Mouse (Mus musculus): ENCODE results near the gene Baiap2l1.
"Not testable (repeated sequence)": the region's sequence is repeated elsewhere in the genome, so short reads cannot be mapped to it uniquely, and the experiment has no call there.

Gene Baiap2l1

GRCm38 (mm10) chr5:144344592-144344991, 13.3 kb downstream of the Baiap2l1 start:
- DNase-seq: no peak

DNA sequence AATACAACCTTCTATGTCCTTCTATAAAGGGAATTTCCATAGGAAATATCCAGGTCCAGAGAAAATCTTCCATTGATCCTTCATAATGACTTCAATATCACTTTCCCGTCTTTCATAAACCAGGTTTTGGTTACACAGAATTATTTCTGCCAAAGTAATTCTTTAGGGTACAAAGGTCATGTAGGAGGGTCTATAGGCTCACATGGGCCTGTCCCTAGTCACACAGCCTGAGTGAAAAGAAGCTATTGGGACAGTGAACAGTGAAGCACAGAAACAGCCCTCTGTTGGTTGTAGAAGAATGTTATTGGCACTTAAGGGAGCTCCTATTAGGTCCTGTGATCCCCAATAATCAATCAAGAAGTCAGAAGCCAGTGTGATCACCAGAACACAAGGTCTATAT, 16.8 kb downstream of the Baiap2l1 start:
- no peak for DNase-seq

DNA sequence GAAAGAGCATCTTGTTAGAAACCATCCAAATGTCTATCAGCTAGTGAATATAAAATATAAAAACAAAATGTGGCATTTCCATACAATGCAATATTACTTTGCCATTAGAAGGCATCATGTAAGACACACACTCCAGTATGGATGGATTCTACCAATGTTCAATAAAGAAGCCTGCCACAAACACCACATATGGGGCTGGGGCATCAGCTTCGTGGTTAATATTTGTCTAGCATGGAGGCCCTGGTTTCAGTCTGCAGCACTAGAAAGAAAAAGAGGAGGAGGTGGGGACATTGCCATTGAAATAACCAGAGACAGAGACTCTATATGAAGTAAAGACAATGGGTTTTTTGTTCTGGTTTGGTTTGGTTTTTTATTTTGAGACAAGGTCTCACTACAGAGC, 19.1 kb downstream of the Baiap2l1 start:
- DNase-seq: no peak

- not testable (repeated sequence) for DNase-seq
These were observed 22.6 kb downstream of the Baiap2l1 start for GRCm38 (mm10) chr5:144335357-144335756.

- DNase-seq: no peak
These were observed 23.9 kb downstream of the Baiap2l1 start for GRCm38 (mm10) chr5:144334010-144334409.

DNA sequence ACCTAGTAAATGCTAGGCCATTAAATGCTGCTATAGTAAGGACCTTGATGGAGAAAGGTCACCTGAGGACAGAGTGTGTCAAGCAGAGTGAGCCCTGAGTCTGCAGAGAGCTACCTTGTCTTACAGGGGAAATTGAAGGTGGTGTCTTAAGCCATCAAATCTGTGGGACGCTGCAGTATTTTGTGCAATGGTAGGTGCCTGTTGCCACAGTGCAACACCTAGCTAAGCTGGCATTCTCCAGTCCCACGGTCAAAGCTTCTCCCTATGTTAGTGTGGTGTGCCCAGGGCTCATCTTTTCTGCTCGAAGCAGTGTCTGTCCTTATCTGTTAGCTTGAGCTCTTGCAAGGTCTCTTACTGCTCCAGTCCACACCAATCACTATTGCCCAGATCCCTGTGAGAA, 35.2 kb downstream of the Baiap2l1 start:
- no peak for DNase-seq

GRCm38 (mm10) chr5:144321681-144322080, 36.2 kb downstream of the Baiap2l1 start:
- DNase-seq: no peak

DNA sequence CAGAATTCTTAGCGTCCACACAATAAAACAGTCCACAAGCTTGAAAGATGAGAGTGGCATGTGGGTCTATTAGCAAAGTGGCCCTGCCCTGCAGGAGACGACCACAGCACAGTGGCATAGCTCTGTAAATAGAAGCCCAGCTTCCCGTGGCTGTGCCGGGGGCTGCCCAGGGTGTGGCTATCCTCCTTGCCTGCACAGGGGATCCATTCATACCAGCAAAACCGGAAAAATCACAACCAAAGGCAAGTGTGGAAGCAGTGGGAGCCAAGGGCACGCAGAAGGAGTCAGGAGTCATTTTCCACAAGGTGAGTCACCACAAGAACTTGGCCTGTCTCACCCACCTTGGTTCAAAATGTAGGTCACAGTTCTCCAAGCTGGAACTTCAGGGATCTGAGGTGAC, 39.6 kb downstream of the Baiap2l1 start:
- DNase-seq: no peak

GRCm38 (mm10) chr5:144317426-144317825, 40.5 kb downstream of the Baiap2l1 start:
- DNase-seq: no peak

GRCm38 (mm10) chr5:144316442-144316841, 41.5 kb downstream of the Baiap2l1 start:
- no peak for DNase-seq

- DNase-seq: no peak
These were observed 43.0 kb downstream of the Baiap2l1 start for GRCm38 (mm10) chr5:144314731-144315494.

DNA sequence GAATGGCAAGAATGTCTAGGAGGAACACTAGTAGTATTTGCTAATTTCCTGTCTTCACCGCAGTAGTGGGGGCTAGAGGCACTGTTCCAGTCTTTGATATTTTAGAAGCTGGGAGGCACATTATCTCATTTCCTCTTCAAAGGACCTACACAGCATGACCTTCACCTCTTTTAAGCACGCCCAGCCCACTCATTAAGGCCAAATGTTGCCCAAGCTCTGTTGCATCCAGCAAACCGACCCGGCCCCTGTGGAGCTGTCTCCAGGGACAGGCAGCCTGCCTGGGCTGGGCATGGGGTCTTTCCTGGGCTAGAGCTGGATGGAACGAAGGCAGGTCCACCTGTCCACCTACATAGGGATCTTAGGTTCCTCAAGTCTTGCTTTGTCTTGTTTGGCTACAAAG, 44.6 kb downstream of the Baiap2l1 start:
- no peak for DNase-seq

DNA sequence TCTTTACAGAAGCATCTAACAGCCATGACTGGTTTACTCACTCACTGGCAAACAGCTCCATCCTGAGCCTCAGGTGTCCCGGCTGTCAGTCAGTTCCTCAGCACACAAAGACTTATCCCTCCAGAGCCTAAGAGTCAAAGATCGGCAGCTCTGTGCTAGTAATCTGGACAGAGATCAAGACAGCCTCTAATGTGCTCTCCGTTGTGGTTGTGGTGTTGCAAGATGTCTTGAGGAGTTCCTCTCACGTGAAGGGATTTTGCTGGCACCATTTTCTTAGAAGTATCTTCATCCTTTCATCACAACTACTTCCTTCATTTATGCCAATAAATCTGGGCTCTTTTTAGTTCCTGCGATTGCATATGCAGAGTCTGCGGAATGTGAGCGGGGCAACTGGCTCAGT, 45.7 kb downstream of the Baiap2l1 start:
- no peak for DNase-seq

DNA sequence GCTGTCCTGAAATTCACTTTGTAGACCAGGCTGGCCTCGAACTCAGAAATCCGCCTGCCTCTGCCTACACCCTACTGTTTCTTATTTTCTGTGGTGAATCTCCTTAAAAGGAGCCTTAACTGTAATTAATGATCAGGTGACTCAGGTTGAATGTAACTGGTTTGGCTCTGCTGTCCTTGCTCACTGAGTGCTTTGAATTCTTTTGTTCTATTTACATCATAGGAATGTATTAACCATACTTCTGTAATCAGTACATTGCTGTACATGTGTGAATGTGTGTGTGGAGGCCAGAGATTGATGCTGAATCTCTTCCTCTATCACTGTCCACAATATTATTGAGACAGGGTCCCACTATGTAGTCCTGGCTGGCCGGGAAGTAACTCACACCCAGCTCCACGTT, 49.0 kb downstream of the Baiap2l1 start:
- no peak for DNase-seq

GRCm38 (mm10) chr5:144303071-144303470, 54.8 kb downstream of the Baiap2l1 start:
- DNase-seq: no peak

DNA sequence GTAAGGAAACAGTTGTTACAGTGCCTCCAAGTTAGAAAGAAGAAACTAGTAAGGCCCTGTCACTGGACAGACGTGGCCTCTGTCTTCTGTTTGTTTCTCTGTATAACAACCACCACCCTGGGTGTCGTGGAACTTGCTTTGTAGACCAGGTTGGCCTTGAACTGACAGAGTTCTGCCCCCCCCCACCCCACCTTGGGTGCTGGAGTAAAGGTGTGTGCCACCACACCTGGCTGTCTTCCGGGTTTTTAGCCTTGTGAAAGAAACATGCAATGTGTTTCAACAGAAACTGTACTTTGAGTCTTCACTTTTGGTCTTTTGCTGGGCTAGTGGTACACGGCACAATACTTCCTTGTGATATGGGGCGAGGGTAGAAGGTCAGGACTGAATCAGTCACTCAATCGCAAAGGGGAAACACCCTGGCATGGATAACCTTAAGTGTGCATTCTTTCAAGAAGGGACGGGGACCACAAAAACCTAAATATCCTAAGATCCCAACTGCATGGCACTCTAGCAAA, 61.8 kb downstream of the Baiap2l1 start:
- DNase-seq: no peak

GRCm38 (mm10) chr5:144295357-144295756, 62.6 kb downstream of the Baiap2l1 start:
- no peak for DNase-seq

- DNase-seq: no peak
These were observed 63.0 kb downstream of the Baiap2l1 start for GRCm38 (mm10) chr5:144294908-144295307.

- DNase-seq: no peak
These were observed 68.0 kb downstream of the Baiap2l1 start for GRCm38 (mm10) chr5:144289769-144290440.

- DNase-seq: no peak
These were observed 69.5 kb downstream of the Baiap2l1 start for GRCm38 (mm10) chr5:144288391-144288790.

DNA sequence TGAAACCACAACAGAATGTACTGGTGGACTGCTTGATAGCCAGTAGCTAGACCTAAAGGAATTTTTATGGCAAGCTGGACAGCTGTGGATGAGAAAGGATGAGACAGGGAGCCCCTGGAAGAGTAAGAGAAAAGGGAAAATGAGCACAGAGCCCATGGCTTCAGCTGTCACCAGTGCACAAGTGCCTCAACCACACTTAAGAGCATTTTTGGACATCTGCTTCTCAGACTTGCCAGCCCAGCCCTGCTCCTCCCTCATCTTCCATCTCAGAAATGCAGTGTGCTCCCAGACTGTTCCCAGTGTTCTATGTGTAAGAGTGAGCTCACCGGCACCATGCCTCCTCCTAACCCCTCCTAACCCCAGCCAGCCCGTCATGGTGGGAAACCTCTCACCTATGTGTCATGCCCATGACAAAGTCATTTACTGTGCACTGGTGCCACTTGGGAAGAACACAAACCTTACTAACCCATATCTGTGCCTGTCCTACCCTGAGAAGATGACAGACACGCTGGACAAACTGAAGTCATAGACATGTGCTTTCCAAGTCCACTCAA, 70.6 kb downstream of the Baiap2l1 start:
- DNase-seq: no peak

GRCm38 (mm10) chr5:144286591-144287266, 71.2 kb downstream of the Baiap2l1 start:
- DNase-seq: no peak

DNA sequence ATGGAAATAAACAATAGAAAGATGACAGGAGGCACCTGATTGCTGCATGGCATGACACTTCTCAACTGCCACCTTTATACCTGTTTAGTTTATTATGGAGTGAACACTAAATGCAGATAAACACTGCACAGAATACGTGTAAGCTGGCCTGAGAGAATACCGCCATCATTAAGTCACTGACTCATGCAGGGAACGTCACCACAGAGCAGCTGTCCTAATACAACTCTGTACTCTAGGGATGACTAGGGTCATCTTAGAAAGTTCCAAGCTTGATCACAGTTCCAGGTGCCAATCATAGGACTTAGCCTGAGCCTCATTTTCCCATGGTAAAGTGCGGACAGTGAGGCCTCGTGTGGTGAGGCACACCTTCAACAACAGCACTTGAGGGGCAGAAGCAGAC, 73.3 kb downstream of the Baiap2l1 start:
- no peak for DNase-seq
